Mouse (Mus musculus) CH12.LX (cell line): Measurements from ENCODE around the gene Lrrc42. TPM values are rescaled to one million over a fixed set of nuclear protein-coding genes. Genes with fewer than 3 reads are reported as not detected.

Experiments used
- DNase-seq: peaks from one replicate; pipeline ENCODE4 v3.0.0-alpha.2; 2013; ENCODE audit errors: extremely low read depth
- H3K27ac ChIP-seq: 2 replicates; pipeline ENCODE4 v1.5.1; 2012; ENCODE audit warnings: low read depth, mild to moderate bottlenecking, control low read depth, moderate library complexity; ENCODE audit not compliant: insufficient read depth
- H3K27me3 ChIP-seq: replicated peaks from 2 replicates; pipeline ENCODE3; 2012; ENCODE audit warnings: inconsistent platforms
- H3K36me3 ChIP-seq, 2 experiments: replicated peaks in 1 of 2; 2 replicates each; pipeline versions ENCODE3 to v1.6.1; 2012; ENCODE audit warnings: inconsistent platforms in 1 of 2, low read length in 1 of 2, mild to moderate bottlenecking in 1 of 2, mixed read lengths in 1 of 2, moderate library complexity in 1 of 2; ENCODE audit not compliant: control insufficient read depth in 1 of 2, insufficient read depth in 1 of 2
- H3K4me1 ChIP-seq, 2 experiments: 2 replicates each; pipeline ENCODE4 v1.6.1; 2012; ENCODE audit warnings: inconsistent platforms in 1 of 2, moderate library complexity in 1 of 2; ENCODE audit not compliant: insufficient read depth in 2 of 2, control insufficient read depth in 1 of 2
- H3K4me2 ChIP-seq: 2 replicates; pipeline ENCODE4 v1.6.1; 2012; ENCODE audit warnings: low read depth, mild to moderate bottlenecking, control low read depth; ENCODE audit not compliant: poor library complexity, insufficient read depth, severe bottlenecking
- H3K4me3 ChIP-seq, 3 experiments: fragments of 150-350 bp in 1 of 3; sonication (generic) in 1 of 3; replicated peaks in 1 of 3; 2 replicates each; pipeline versions ENCODE3 to v1.5.1; 2011 to 2012; ENCODE audit warnings: low read depth in 2 of 3, low read length in 2 of 3, mild to moderate bottlenecking in 2 of 3, moderate library complexity in 2 of 3, control low read depth in 1 of 3, improper control_type of control experiment in 1 of 3, inconsistent platforms in 1 of 3, mixed read lengths in 1 of 3; ENCODE audit not compliant: poor library complexity in 1 of 3
- H3K79me2 ChIP-seq: replicated peaks from 2 replicates; pipeline ENCODE4 v1.6.1; 2012; ENCODE audit warnings: mild to moderate bottlenecking, moderate library complexity; ENCODE audit not compliant: control insufficient read depth, poor library complexity, insufficient read depth, severe bottlenecking; ENCODE audit errors: extremely low read depth
- H3K9ac ChIP-seq: 2 replicates; pipeline ENCODE4 v1.6.1; 2012; ENCODE audit warnings: low read depth, mild to moderate bottlenecking, control low read depth, moderate library complexity; ENCODE audit not compliant: insufficient read depth
- H3K9me3 ChIP-seq: replicated peaks from 2 replicates; pipeline ENCODE3; 2012; ENCODE audit warnings: low read length, inconsistent platforms, mixed read lengths
- CHD1 ChIP-seq: IDR thresholded peaks from 2 replicates; pipeline ENCODE4 v1.6.1; 2012; ENCODE audit warnings: low read depth, low read length, improper control_type of control experiment, inconsistent platforms
- CTCF ChIP-seq, 2 experiments: IDR thresholded peaks in 1 of 2; conservative IDR thresholded peaks in 1 of 2; 2 replicates each; pipeline ENCODE4 v1.5.1; 2011 to 2012; ENCODE audit warnings: low read depth in 2 of 2, low read length in 2 of 2, improper control_type of control experiment in 1 of 2, inconsistent platforms in 1 of 2, mild to moderate bottlenecking in 1 of 2, moderate library complexity in 1 of 2
- E2F4 ChIP-seq: IDR thresholded peaks from 2 replicates; pipeline ENCODE4 v1.6.1; 2011; ENCODE audit warnings: low read depth, low read length, improper control_type of control experiment; ENCODE audit not compliant: insufficient replicate concordance
- ETS1 ChIP-seq: conservative IDR thresholded peaks from 2 replicates; pipeline ENCODE4 v1.6.1; 2012; ENCODE audit warnings: low read depth, mild to moderate bottlenecking, inconsistent platforms, low read length, improper control_type of control experiment, moderate library complexity
- JUN ChIP-seq: IDR thresholded peaks from 2 replicates; pipeline ENCODE4 v1.6.1; 2011; ENCODE audit warnings: low read depth, mild to moderate bottlenecking, low read length, improper control_type of control experiment, moderate library complexity; ENCODE audit not compliant: insufficient read depth
- JUND ChIP-seq: conservative IDR thresholded peaks from 2 replicates; pipeline ENCODE4 v1.6.1; 2011; ENCODE audit warnings: low read depth, low read length, improper control_type of control experiment
- MAX ChIP-seq: IDR thresholded peaks from 2 replicates; pipeline ENCODE4 v1.6.1; 2011; ENCODE audit warnings: low read length, improper control_type of control experiment
- MEF2A ChIP-seq: IDR thresholded peaks from 2 replicates; pipeline ENCODE4 v1.6.1; 2014; ENCODE audit warnings: low read depth, mild to moderate bottlenecking, inconsistent platforms, low read length, improper control_type of control experiment, borderline replicate concordance
- NELFE ChIP-seq: IDR thresholded peaks from 2 replicates; pipeline ENCODE4 v1.6.1; 2011; ENCODE audit warnings: low read depth, low read length, improper control_type of control experiment
- PAX5 ChIP-seq: IDR thresholded peaks from 2 replicates; pipeline ENCODE4 v1.6.1; 2012; ENCODE audit warnings: low read length, inconsistent platforms, mixed read lengths
- RAD21 ChIP-seq: IDR thresholded peaks from 2 replicates; pipeline ENCODE4 v1.6.1; 2011; ENCODE audit warnings: low read depth, mild to moderate bottlenecking, low read length, improper control_type of control experiment, moderate library complexity
- SIN3A ChIP-seq: IDR thresholded peaks from 2 replicates; pipeline ENCODE4 v1.6.1; 2012; ENCODE audit warnings: low read length, improper control_type of control experiment, inconsistent platforms
- TCF12 ChIP-seq: IDR thresholded peaks from 2 replicates; pipeline ENCODE4 v1.6.1; 2014; ENCODE audit warnings: low read depth, mild to moderate bottlenecking, inconsistent platforms, low read length, improper control_type of control experiment
- UBTF ChIP-seq: IDR thresholded peaks from 2 replicates; pipeline ENCODE4 v1.6.1; 2012; ENCODE audit warnings: low read depth, mild to moderate bottlenecking, inconsistent platforms, low read length, improper control_type of control experiment, moderate library complexity
- USF1 ChIP-seq: IDR thresholded peaks from 2 replicates; pipeline ENCODE4 v1.6.1; 2014; ENCODE audit warnings: low read depth, mild to moderate bottlenecking, inconsistent platforms, low read length, improper control_type of control experiment
- ZC3H11A ChIP-seq: IDR thresholded peaks from 2 replicates; pipeline ENCODE4 v1.6.1; 2012; ENCODE audit warnings: low read depth, mild to moderate bottlenecking, inconsistent platforms, low read length, improper control_type of control experiment
- ZKSCAN1 ChIP-seq: IDR thresholded peaks from 2 replicates; pipeline ENCODE4 v1.6.1; 2012; ENCODE audit warnings: low read depth, inconsistent platforms, low read length, improper control_type of control experiment, borderline replicate concordance
- ZMIZ1 ChIP-seq: IDR thresholded peaks from 2 replicates; pipeline ENCODE4 v1.6.1; 2012; ENCODE audit warnings: low read depth, mild to moderate bottlenecking, inconsistent platforms, low read length, improper control_type of control experiment
- dilution Hi-C: fragments of 300-500 bp; cut with MboI; formaldehyde crosslinking; loops from 2 replicates; pipeline ENCODE4 v1.14.3; 2020; ENCODE audit warnings: low sequenced_read_pairs; ENCODE audit not compliant: extremely low pct_unique_long_range_greater_than_20kb, extremely low pct_ligation_motif_present
- in situ Hi-C: fragments of 300-500 bp; cut with MboI; formaldehyde crosslinking; loops from 3 replicates; pipeline ENCODE4 v1.14.3; 2019; ENCODE audit warnings: low sequenced_read_pairs, low pct_ligation_motif_present, low pct_unique_long_range_greater_than_20kb, mixed read lengths
- polyA plus RNA-seq: library from polyadenylated mRNA; unstranded; fragments of >175 nt; gene quantifications from 2 replicates; pipeline ENCODE4 v1.2.1, GENCODE M21; 2012; ENCODE audit warnings: low read depth; ENCODE audit not compliant: insufficient read length
- total RNA-seq, 2 experiments: library from RNA; depleted of rRNA; stranded (reverse); fragments of 300-350 nt in 1 of 2; fragments of >200 nt in 1 of 2; gene quantifications; 2 replicates each; pipeline ENCODE4 v1.2.3; 2012 to 2014

The Lrrc42 gene
- total and polyA plus RNA-seq, 3 experiments: 13.0 to 48.2 (median 24.9) TPM

DNA sequence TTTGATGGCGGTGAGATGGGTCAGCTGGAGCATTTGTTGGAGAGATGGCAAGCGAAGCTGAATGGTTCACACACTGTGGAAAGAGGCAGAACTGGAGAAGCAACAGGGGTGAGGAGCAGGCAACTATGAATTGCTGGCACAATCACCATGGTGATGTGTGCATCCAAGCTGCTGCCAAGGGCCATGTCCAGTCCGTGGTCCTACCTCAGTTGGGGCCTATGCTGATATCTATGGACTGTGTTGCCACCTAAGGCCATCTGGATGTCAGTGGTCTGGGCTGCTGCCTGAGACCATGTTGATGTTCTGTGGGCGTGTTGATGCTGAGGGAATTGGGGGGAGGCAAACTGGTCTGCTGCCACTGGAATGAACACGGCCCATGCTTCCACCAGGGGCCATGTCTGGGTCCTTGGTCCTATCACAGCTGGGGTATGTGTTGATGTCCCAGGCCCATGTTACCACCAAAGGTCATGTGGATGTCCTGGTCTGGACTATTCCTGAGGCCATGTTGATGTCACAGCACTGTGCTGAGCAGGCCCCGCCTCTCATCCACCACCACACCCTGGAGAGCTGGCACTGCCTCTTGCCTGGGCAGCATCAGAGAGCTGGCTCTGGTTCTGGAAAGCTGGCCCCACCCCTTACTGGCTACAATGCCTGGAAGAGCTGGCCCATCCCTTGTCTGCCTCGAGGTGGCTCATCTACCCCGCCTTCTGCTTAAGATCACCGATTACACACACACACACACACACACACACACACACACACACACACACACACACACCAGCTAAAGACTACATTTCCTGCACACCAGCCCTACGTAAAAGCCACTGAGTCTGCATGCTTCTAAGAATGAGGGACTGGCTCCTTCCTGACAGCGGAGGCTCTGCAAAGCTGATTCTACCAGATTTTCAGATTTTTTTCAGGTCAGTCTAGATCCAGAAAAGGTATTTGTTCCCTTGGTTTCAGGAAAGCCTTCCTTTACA, 29.8 kb downstream of the Lrrc42 start:
- in situ Hi-C loops: no loop called here
- no peak for TF ChIP-seq PAX5
- no peak for TF ChIP-seq MEF2A
- no peak for TF ChIP-seq MAX
- no peak for TF ChIP-seq NELFE
- TF ChIP-seq UBTF: no peak
- TF ChIP-seq RAD21: no peak
- TF ChIP-seq JUND: no peak
- no peak for TF ChIP-seq CHD1
- TF ChIP-seq ZMIZ1: no peak
- TF ChIP-seq E2F4: no peak
- Histone ChIP-seq H3K27me3 (no peaks in the 10 kb centered on the region), H3K36me3 (no peaks in the 10 kb centered on the region), H3K79me2 (no peaks in the 10 kb centered on the region), H3K27ac (no peak overlapping the region), H3K4me1 (no peaks in the 10 kb centered on the region), H3K4me2 (no peak overlapping the region), H3K9me3 (no peaks in the 10 kb centered on the region), H3K9ac (no peak overlapping the region), H3K4me3 (no peak overlapping the region)
- dilution Hi-C loops: no loop called here
- no peak for DNase-seq

DNA sequence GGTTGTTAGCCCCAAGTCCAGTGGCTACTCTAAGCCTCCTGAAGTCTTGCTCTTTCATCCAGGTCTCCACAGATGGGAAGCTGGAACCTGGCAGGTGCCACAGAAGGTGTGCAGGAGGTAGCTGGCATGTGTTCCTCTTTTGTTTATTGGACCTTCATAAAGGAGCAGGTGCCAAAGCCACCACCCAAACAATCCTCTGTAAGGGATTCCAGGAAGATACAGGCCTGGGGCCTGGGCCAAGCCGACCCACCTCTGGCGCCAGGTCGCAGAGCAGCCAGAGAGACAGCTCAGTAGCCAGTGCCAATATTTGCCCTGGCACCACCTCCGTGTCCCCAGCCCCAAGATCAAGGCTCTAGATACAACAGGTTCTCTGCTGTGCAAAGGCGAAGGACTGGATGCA, 31.8 kb downstream of the Lrrc42 start:
- no peak overlapping the region for H3K9ac ChIP-seq
- 0 out of 4 replicates have a peak, but pooled peaks cover 0 to 4% of the 10 kb centered on the region in 2 experiments for H3K4me1 ChIP-seq
- no peaks in the 10 kb centered on the region for H3K36me3 ChIP-seq
- no peaks in the 10 kb centered on the region for H3K79me2 ChIP-seq
- H3K9me3 ChIP-seq: no peaks in the 10 kb centered on the region
- dilution Hi-C loops: no loop called here
- no peak overlapping the region for H3K4me2 ChIP-seq
- TF ChIP-seq UBTF (no peak), ZC3H11A (no peak), ZKSCAN1 (no peak), USF1 (no peak), MAX (no peak), ETS1 (no peak), TCF12 (no peak), CTCF (conservative IDR thresholded peaks at IDR 0.05 in 1 of 2, IDR thresholded peaks at IDR 0.05 in 1 of 2; ENCODE audit: low read depth in 2 of 2, low read length in 2 of 2) (no peak), JUN (no peak), SIN3A (no peak)
- TF ChIP-seq, all 38 proteins: peak for 0
- no peak overlapping the region for H3K4me3 ChIP-seq
- no peak overlapping the region for H3K27ac ChIP-seq
- no peaks in the 10 kb centered on the region for H3K27me3 ChIP-seq
- DNase-seq: no peak
- in situ Hi-C loops: no loop called here
